Mouse (Mus musculus): ENCODE results near the gene Osbpl5.

GRCm38 (mm10) chr7:143689481-143689880 lies 67.3 kb downstream of the Osbpl5 start:
- TF ChIP-seq CTCF (IDR thresholded peaks at IDR 0.05; ENCODE audit: borderline replicate concordance, control insufficient read depth, extremely low read depth, insufficient read depth, low read length, poor library complexity), result no peak
- TF ChIP-seq POLR2A (IDR thresholded peaks at IDR 0.05; ENCODE audit: control insufficient read depth, extremely low read depth, insufficient read depth, low read length, poor library complexity), result no peak

Data from thymus, adult 2 months (tissue).